Mouse (Mus musculus) hindbrain, embryonic 13.5 days (tissue): ENCODE results near the gene Mcu. TPM values are rescaled to one million over a fixed set of nuclear protein-coding genes. Genes with fewer than 3 reads are reported as not detected.

ENCODE experiments used
- ATAC-seq: fragments of 200-750 bp; cut with Nextera tagmentation; 2 replicates; pipeline ENCODE4 v1.8.0; 2017; ENCODE audit warnings: moderate TSS enrichment; ENCODE audit not compliant: low FRiP score
- H3K27ac ChIP-seq: fragments of 300-500 bp; sonication (generic); 2 replicates; pipeline ENCODE4 v1.5.1; 2015; ENCODE audit warnings: inconsistent platforms, mild to moderate bottlenecking, moderate library complexity
- H3K27me3 ChIP-seq: fragments of 300-500 bp; sonication (generic); 2 replicates; pipeline ENCODE4 v1.6.1; 2015; ENCODE audit warnings: mild to moderate bottlenecking, inconsistent platforms
- H3K36me3 ChIP-seq: fragments of 300-500 bp; sonication (generic); 2 replicates; pipeline ENCODE4 v1.6.1; 2015; ENCODE audit warnings: mild to moderate bottlenecking, inconsistent platforms
- H3K4me1 ChIP-seq: fragments of 300-500 bp; sonication (generic); replicated peaks from 2 replicates; pipeline ENCODE4 v1.6.1; 2015; ENCODE audit warnings: inconsistent platforms
- H3K4me2 ChIP-seq: fragments of 300-500 bp; sonication (generic); 2 replicates; pipeline ENCODE4 v1.6.1; 2015; ENCODE audit warnings: inconsistent platforms, mild to moderate bottlenecking, moderate library complexity
- H3K4me3 ChIP-seq: fragments of 300-500 bp; sonication (generic); 2 replicates; pipeline ENCODE4 v1.5.1; 2015; ENCODE audit warnings: mild to moderate bottlenecking, inconsistent platforms
- H3K9ac ChIP-seq: fragments of 300-500 bp; sonication (generic); 2 replicates; pipeline ENCODE4 v1.6.1; 2015; ENCODE audit warnings: mild to moderate bottlenecking, inconsistent platforms
- H3K9me3 ChIP-seq: fragments of 300-500 bp; sonication (generic); 2 replicates; pipeline ENCODE4 v1.6.1; 2016; ENCODE audit warnings: inconsistent platforms
- WGBS: fragments of 180-500 bp; shearing (Covaris S2); methylation state at CpG from one replicate; pipeline ENCODE4 v1.1.7; 2015; 5-methylcytosine and 5-hydroxymethylcytosine counted together
- polyA plus RNA-seq: library from polyadenylated mRNA; unstranded; fragments of >200 nt; fragmentation: Nextera tagmentation; extraction: Ambion mirVana; gene quantifications from 2 replicates; pipeline ENCODE4 v1.2.1, GENCODE M21; 2015

Gene Mcu
- polyA plus RNA-seq, 1 experiment from 2014 or later: 24.9 TPM

GRCm38 (mm10) chr10:59580593-59581149 is 35.8 kb downstream of the Mcu start:
- Histone ChIP-seq H3K36me3 (no peaks in the 10 kb centered on the region), H3K9ac (no peak overlapping the region), H3K27me3 (no peaks in the 10 kb centered on the region), H3K4me1 (peaks cover 20% of the 10 kb centered on the region), H3K27ac (no peak overlapping the region), H3K4me3 (no peak overlapping the region), H3K9me3 (no peaks in the 10 kb centered on the region), H3K4me2 (no peak overlapping the region)
- 89% methylated on average over 3 of the region's 3 CpGs for WGBS
- no peak for ATAC-seq

- H3K9me3 ChIP-seq: no peaks in the 10 kb centered on the region
- H3K4me1 ChIP-seq: peaks cover 20% of the 10 kb centered on the region
- H3K27me3 ChIP-seq: no peaks in the 10 kb centered on the region
- H3K9ac ChIP-seq: no peak overlapping the region
- no peak overlapping the region for H3K4me2 ChIP-seq
- H3K27ac ChIP-seq: no peak overlapping the region
- no peaks in the 10 kb centered on the region for H3K36me3 ChIP-seq
- ATAC-seq: no peak
- 86% methylated on average over 3 of the region's 3 CpGs for WGBS
- no peak overlapping the region for H3K4me3 ChIP-seq
Measured at GRCm38 (mm10) chr10:59579645-59580044, 36.8 kb downstream of the Mcu start.

- no peak for ATAC-seq
- Histone ChIP-seq H3K9ac (no peak overlapping the region), H3K4me3 (no peak overlapping the region), H3K4me1 (peaks cover 20% of the 10 kb centered on the region), H3K4me2 (no peak overlapping the region), H3K9me3 (peaks cover 9% of the 10 kb centered on the region), H3K27me3 (no peaks in the 10 kb centered on the region), H3K36me3 (no peaks in the 10 kb centered on the region), H3K27ac (peak overlapping the region; percentile 31)
- 69% methylated on average over 12 of the region's 12 CpGs for WGBS
Measured at GRCm38 (mm10) chr10:59577871-59578801, 38.4 kb downstream of the Mcu start.

- Histone ChIP-seq H3K27ac (no peak overlapping the region), H3K9ac (no peak overlapping the region), H3K27me3 (no peaks in the 10 kb centered on the region), H3K4me1 (peaks cover 20% of the 10 kb centered on the region), H3K4me2 (no peak overlapping the region), H3K9me3 (peaks cover 16% of the 10 kb centered on the region), H3K4me3 (no peak overlapping the region), H3K36me3 (no peaks in the 10 kb centered on the region)
- ATAC-seq: no peak
- WGBS: 53% methylated on average over 5 of the region's 5 CpGs
Measured at GRCm38 (mm10) chr10:59576305-59576704, 40.2 kb downstream of the Mcu start.

GRCm38 (mm10) chr10:59571964-59572363 is 44.5 kb downstream of the Mcu start:
- Histone ChIP-seq H3K27me3 (no peaks in the 10 kb centered on the region), H3K4me3 (no peak overlapping the region), H3K9ac (no peak overlapping the region), H3K4me1 (peaks cover 6% of the 10 kb centered on the region), H3K9me3 (peaks cover 16% of the 10 kb centered on the region), H3K4me2 (no peak overlapping the region), H3K27ac (no peak overlapping the region), H3K36me3 (no peaks in the 10 kb centered on the region)
- WGBS: 96% methylated on average over 5 of the region's 5 CpGs
- no peak for ATAC-seq

GRCm38 (mm10) chr10:59571273-59571672 is 45.2 kb downstream of the Mcu start:
- no peaks in the 10 kb centered on the region for H3K36me3 ChIP-seq
- H3K9ac ChIP-seq: no peak overlapping the region
- H3K27ac ChIP-seq: no peak overlapping the region
- H3K4me3 ChIP-seq: no peak overlapping the region
- peaks cover 16% of the 10 kb centered on the region for H3K9me3 ChIP-seq
- 93% methylated on average over 4 of the region's 4 CpGs for WGBS
- H3K4me1 ChIP-seq: peaks cover 4% of the 10 kb centered on the region
- H3K4me2 ChIP-seq: no peak overlapping the region
- ATAC-seq: no peak
- H3K27me3 ChIP-seq: no peaks in the 10 kb centered on the region

- Histone ChIP-seq H3K27ac (no peak overlapping the region), H3K4me2 (no peak overlapping the region), H3K9ac (no peak overlapping the region), H3K36me3 (no peaks in the 10 kb centered on the region), H3K4me3 (no peak overlapping the region), H3K9me3 (peaks cover 16% of the 10 kb centered on the region), H3K27me3 (no peaks in the 10 kb centered on the region), H3K4me1 (0 out of 2 replicates have a peak, but pooled peaks cover 4% of the 10 kb centered on the region)
- ATAC-seq: no peak
- 86% methylated on average over 2 of the region's 2 CpGs for WGBS
Measured at GRCm38 (mm10) chr10:59570780-59571179, 45.7 kb downstream of the Mcu start.

- 78% methylated on average over 6 of the region's 6 CpGs for WGBS
- Histone ChIP-seq H3K27ac (no peak overlapping the region), H3K36me3 (no peaks in the 10 kb centered on the region), H3K27me3 (no peaks in the 10 kb centered on the region), H3K4me2 (no peak overlapping the region), H3K4me1 (0 out of 2 replicates have a peak, but pooled peaks cover 6% of the 10 kb centered on the region), H3K4me3 (no peak overlapping the region), H3K9me3 (peaks cover 16% of the 10 kb centered on the region), H3K9ac (no peak overlapping the region)
- ATAC-seq: no peak
Measured at GRCm38 (mm10) chr10:59570360-59570759, 46.1 kb downstream of the Mcu start.

GRCm38 (mm10) chr10:59569481-59569869 is 47.0 kb downstream of the Mcu start:
- Histone ChIP-seq H3K4me2 (no peak overlapping the region), H3K36me3 (no peaks in the 10 kb centered on the region), H3K9me3 (peaks cover 16% of the 10 kb centered on the region), H3K4me1 (0 out of 2 replicates have a peak, but pooled peaks cover 7% of the 10 kb centered on the region), H3K4me3 (no peak overlapping the region), H3K27me3 (no peaks in the 10 kb centered on the region), H3K9ac (no peak overlapping the region), H3K27ac (no peak overlapping the region)
- 88% methylated on average over 1 of the region's 1 CpGs for WGBS
- no peak for ATAC-seq

- no peaks in the 10 kb centered on the region for H3K27me3 ChIP-seq
- H3K4me1 ChIP-seq: 0 out of 2 replicates have a peak, but pooled peaks cover 7% of the 10 kb centered on the region
- H3K4me3 ChIP-seq: no peak overlapping the region
- peaks cover 13% of the 10 kb centered on the region for H3K9me3 ChIP-seq
- 67% methylated on average over 10 of the region's 10 CpGs for WGBS
- H3K36me3 ChIP-seq: no peaks in the 10 kb centered on the region
- no peak overlapping the region for H3K4me2 ChIP-seq
- H3K9ac ChIP-seq: no peak overlapping the region
- no peak for ATAC-seq
- H3K27ac ChIP-seq: no peak overlapping the region
Measured at GRCm38 (mm10) chr10:59568665-59569480, 47.6 kb downstream of the Mcu start.

- Histone ChIP-seq H3K27ac (no peak overlapping the region), H3K27me3 (no peaks in the 10 kb centered on the region), H3K9me3 (peaks cover under 1% of the 10 kb centered on the region; the same call in 1 of the 2 replicates), H3K4me2 (no peak overlapping the region), H3K9ac (no peak overlapping the region), H3K4me1 (0 out of 2 replicates have a peak, but pooled peaks cover 7% of the 10 kb centered on the region), H3K36me3 (no peaks in the 10 kb centered on the region), H3K4me3 (no peak overlapping the region)
- no peak for ATAC-seq
- 91% methylated on average over 13 of the region's 13 CpGs for WGBS
Measured at GRCm38 (mm10) chr10:59566968-59567367, 49.5 kb downstream of the Mcu start.

GRCm38 (mm10) chr10:59565995-59566410 is 50.5 kb downstream of the Mcu start:
- H3K36me3 ChIP-seq: no peaks in the 10 kb centered on the region
- no peak overlapping the region for H3K27ac ChIP-seq
- WGBS: 59% methylated on average over 2 of the region's 2 CpGs
- H3K9ac ChIP-seq: no peak overlapping the region
- no peak overlapping the region for H3K4me2 ChIP-seq
- H3K27me3 ChIP-seq: no peaks in the 10 kb centered on the region
- H3K9me3 ChIP-seq: no peaks in the 10 kb centered on the region
- H3K4me1 ChIP-seq: 0 out of 2 replicates have a peak, but pooled peaks cover 7% of the 10 kb centered on the region
- no peak for ATAC-seq
- no peak overlapping the region for H3K4me3 ChIP-seq
